Mouse (Mus musculus) thymus, postnatal 14 days (tissue): ENCODE results near the gene 2610528J11Rik.

Experiments
- DNase-seq: peaks from one replicate; pipeline ENCODE4 v3.0.0; 2021

The 2610528J11Rik gene

DNA sequence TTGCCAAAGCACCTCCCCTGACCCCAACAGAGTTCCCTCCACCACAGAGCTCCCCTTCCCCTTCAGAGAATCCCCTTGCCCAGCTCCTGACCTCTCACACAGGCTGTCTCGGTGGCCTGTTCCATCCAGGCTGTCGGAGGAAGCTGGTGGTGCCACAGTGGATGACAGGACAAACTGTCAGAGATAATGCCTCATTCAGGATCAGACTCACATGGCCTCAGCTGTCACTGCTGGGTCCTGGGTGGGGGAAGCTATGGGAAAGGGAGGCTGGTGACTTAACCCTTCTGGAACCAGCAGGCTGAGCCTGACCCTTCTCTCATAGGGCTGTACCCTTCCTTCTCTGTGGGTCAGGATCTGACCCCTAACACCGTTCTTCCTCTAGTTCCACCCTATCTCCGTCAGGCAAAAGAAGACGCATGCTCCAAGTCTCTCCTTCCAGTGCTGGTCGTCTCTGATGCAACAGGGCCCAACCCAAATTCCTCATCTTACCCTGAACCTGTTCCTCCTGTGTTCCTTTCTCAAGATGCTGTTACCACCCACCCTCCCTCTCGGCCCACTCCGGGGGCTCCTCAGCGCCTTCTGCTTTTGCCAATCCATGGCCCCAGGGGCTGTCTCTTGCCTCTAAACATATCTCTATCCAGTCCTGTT is 15.8 kb downstream of the 2610528J11Rik start:
- no peak for DNase-seq

DNA sequence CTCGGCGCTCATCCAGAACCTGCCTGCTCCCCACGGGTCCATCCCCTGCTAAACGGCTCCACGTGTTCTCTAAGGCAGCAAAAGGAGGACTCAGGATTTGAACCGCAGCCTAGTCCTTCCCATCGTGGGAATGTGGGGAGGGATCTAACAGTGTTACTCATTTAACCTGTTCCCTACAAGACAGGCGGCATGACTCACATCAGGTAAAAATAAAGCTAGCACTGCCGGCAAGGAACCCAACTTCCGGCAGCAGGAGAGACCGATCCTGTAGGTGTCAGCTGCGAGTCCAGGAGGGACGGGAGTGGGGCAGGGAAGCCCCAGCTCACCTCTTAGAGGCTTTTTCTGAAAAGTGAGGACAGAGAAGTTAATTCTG is 16.3 kb downstream of the 2610528J11Rik start:
- peak; percentile 35 for DNase-seq

DNA sequence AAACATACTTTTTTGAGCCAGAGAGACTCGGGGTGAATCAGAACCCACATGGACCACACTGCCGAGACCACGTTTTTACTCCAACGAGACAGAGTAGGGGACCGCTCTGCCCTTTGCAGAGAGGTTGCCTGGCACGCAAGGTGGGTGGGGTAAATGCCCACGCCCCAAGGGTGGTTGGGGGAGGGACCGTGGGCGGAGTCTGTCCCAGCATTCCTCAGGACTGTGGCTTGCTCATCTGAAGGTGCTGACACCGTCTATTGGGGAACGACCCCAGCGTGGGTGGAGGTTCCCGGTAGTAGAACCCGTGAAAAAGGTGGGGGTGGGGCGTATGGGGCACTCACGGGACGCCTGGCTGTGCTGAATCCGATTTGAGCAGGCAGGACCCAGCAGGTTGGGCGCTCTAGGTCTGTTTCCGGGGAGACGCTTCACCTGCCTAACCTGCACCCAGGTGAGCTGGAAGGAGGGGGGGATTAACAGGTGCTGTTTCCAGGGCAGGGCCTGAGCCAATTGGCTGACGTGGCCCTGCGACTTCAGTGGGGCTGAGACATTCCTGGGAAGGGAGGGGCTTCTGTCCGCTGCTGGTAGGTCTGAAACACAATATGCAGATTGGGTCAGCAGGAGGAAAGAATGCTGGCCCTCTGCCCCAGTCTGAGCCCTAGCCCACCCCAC is 16.9 kb downstream of the 2610528J11Rik start, which contains the start of gene Tmem125:
Gene Tmem125 (minus strand): TSS at position 453 of the 669 bp plus-strand sequence.
- peak; percentile 70 for DNase-seq

DNA sequence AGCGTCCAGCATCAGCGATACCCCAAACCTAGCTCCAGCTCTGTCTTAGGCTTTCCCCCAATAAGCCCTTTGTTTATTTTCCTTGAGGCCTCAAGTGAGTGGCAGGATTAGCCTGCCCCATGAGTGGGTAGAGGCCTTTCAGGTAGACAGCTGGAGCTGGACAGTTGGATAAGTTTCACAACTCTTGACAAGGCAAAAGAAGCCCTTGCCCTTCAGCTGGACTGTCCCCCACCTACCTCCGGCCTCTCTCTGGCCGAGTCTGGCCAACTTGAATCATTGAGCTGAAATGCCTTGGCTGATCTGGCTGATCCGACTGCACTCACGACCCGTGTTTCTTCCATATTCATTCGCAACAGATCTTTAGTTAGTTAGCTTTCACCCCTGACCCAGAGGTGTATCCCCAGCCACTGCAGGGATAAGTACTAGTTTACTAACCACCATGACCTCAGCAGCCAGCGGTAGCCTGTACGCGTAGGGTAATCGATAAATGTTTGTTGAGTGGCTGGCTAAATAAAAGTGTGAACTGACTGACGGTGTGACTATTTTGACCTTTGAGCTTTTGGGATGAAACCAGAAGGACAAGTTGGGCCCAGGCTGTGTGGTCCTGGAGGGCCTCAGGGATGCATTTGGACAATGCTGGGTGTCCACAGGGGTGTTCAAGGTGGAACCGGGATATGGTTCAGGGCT is 17.8 kb downstream of the 2610528J11Rik start:
- DNase-seq = no peak

DNA sequence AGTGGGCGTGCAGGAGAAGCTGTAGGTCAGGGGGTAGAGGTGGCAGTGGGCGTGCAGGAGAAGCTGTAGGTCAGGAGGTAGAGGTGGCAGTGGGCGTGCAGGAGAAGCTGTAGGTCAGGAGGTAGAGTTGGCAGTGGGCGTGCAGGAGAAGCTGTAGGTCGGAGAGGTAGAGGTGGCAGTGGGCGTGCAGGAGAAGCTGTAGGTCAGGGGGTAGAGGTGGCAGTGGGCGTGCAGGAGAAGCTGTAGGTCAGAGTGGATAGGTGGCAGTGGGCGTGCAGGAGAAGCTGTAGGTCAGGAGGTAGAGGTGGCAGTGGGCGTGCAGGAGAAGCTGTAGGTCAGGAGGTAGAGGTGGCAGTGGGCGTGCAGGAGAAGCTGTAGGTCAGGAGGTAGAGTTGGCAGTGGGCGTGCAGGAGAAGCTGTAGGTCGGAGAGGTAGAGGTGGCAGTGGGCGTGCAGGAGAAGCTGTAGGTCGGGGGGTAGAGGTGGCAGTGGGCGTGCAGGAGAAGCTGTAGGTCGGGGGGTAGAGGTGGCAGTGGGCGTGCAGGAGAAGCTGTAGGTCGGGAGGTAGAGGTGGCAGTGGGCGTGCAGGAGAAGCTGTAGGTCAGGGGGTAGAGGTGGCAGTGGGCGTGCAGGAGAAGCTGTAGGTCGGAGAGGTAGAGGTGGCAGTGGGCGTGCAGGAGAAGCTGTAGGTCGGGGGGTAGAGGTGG is 20.8 kb downstream of the 2610528J11Rik start:
- peak; percentile 71 for DNase-seq

DNA sequence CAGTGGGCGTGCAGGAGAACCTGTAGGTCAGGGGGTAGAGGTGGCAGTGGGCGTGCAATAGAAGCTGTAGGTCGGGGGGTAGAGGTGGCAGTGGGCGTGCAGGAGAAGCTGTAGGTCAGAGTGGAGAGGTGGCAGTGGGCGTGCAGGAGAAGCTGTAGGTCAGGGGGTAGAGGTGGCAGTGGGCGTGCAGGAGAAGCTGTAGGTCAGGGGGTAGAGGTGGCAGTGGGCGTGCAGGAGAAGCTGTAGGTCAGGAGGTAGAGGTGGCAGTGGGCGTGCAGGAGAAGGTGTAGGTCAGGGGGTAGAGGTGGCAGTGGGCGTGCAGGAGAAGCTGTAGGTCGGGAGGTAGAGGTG is 21.3 kb downstream of the 2610528J11Rik start:
- peak; percentile 37 for DNase-seq

DNA sequence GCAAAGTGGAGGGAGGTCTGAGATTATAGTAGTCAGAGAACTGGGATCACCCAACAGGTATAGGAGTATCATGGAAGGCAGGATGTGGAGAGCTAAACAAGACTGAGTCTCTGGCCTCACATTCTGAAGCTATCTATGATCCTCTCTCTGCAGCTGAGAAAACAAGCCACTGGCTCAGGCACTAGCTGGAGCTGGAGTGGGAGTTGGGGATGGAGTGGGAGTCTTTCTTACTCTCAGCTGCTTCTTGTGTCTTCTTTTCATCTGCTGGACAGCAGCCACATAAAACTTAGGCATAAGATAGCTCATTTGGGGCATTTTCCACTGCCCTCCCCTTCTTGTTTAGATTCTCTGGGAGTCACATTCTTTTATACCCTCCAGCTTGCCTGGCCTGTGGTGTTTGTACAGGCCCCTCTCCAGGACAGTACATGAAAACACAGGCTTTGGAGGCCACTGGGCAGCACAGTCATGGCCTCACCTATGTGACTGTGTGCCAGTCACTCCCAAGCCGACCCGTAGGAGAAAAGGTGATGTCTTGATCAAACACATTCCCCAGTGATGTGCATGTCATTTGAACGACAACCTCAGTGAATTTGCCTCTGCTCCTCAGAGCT is 26.3 kb downstream of the 2610528J11Rik start:
- no peak for DNase-seq

DNA sequence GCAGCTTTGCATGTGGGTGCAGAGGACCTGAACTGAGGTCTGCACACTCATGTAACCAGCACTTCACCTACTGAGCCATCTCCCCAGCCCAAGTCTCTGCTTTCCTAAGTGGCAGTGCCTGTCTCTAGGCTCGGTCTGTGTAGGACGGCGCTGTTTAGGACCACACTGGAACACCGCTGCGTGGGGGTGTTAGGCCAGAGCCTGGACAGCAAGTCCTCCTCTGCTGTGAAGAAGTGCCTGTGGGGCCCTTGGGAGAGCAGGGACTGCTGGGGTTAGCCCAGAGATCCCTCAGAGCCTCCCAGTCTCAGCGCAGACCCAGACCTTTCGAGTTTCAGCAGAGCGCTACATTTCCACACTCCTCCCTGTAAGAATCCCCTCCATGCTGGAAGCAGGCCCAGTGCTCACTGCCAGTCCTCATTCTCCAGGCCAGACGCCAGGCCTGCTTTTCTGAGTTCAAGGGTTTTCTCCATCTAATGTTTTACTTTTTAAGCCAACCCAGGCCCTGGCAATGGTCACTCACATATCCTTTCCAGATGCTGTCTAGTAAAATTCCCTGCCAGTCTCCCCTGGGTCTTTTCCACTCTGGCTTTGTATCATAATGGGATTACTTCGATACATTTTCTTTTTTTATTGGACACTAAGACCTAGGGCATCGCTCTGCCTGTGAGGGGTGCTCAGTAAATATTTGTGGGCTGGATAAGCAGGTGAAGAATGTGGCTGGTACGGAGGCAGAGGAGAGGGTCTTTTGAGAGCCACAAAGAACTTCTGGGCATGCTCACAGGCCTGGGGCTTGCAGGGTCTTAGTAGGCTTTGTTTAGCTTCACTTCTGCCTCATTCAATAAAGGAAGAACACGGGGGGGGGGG is 37.5 kb downstream of the 2610528J11Rik start:
- DNase-seq = no peak

DNA sequence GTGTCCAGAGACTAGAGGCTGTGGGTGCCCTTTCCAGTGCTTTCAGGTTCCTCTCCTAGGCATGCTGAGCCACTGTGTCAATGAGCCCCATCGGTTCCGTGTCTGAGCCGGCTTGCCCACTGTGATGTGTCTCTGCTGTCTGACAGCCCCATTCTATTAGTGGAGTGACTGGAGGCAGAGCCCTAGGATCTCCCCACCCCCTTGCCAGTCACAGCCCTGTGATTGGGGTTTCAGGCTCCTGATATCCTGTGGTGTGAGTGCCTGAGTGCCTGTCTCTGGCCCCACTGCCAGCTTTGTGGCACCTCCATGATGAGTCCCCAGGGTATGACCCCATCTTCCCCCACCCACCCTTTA is 38.1 kb downstream of the 2610528J11Rik start:
- DNase-seq = no peak

DNA sequence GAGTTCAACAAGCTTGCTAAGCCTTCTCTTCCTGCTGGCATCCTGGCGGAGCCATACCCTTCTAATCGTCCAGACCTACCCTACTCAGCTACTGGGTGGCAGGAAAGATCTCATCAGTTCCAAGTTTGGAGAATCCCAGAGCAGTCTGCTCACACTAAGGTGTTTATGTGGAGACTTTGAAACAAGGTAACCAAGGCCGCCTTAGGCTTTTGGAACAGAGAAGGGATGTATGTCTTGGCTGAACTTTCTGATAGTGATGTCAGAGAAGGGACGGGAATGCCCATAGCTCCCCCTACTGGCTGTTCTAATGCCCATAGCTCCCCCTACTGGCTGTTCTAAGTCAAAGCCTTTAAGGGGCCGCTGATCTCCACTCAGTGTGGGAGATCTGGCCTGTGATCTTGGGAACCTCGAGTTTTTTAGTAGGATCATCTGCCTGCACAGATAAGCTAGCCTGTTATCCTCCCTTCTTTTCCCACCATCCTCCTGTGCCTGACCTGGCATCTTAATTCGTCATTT is 39.4 kb downstream of the 2610528J11Rik start:
- DNase-seq = peak; percentile 65

DNA sequence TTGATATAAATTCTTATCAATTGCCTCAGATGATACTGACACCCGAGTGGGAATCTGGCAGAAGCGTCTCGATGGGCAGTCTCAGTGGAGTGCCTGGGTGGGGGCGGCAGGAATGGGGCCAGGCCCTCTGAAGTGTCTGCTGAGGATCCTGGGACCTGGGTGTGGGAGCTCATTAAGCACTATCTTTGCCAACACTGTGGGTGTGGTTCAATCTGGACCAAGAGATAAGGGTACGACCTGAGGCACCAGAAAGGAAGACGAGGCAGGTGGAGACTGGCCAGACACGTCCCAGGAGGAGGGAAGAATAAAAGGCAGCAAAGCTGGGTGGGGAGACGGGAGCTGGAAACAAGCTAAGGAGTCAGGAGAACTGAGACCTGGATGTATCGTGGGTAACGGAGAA is 41.9 kb downstream of the 2610528J11Rik start:
- DNase-seq = no peak

DNA sequence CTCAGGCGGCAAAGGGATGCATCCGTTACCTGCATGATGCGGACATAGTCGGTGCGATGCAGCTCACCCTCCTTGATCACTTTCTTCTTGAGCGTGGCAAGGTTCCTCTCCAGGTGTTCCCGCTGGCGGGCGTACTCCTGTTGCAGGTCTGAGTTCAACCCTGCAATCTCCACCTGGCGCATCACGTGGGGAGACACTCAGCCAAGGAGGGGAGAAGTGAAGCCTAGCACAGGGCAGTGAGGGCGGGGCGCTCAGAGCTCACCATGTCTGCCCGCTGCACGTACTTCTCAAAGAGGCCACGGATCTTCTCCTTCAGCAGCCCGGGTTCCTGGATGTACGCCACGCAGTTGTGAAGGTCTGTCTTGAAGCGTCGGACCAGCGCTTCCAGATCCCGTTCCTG is 42.5 kb downstream of the 2610528J11Rik start:
- no peak for DNase-seq

DNA sequence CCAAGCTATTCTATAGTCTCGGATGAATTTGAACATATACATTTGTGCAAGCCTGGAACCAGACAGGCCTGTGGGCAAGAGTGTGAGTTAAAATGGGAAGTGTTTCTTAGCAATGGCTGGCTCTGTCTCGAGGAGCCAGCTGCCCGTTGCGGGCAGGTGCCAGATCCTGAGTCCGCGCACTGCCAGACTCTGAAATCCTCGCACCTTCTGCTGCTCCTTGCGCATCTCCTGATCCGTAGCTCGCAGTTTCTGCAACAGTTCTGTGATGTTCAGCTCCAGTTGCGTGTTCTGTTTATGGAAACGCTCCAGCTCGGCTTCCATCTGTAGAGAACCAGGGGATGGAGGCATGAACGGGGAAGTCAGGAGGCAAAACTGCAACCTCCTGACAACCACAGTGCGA is 44.6 kb downstream of the 2610528J11Rik start:
- DNase-seq = no peak

DNA sequence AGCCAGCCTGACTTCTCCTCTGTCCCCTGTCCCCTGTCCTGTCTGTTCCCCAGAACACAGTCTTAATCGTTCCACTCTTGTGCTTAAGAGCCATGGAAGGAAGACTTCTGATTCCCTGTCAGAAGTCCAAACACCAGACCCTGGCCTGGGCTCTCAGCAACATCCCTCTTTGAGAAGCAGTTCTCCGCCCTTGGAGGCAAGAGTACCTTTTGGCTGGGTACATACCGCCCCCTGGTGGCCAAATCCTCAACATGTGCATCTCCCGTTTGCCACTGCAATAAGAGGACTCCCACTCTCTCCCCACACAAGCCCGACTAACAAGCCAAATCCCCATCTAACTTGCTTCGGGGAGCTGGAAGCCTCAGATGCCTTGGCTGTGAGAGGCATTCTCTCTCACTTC is 49.3 kb downstream of the 2610528J11Rik start:
- DNase-seq = peak; percentile 76

DNA sequence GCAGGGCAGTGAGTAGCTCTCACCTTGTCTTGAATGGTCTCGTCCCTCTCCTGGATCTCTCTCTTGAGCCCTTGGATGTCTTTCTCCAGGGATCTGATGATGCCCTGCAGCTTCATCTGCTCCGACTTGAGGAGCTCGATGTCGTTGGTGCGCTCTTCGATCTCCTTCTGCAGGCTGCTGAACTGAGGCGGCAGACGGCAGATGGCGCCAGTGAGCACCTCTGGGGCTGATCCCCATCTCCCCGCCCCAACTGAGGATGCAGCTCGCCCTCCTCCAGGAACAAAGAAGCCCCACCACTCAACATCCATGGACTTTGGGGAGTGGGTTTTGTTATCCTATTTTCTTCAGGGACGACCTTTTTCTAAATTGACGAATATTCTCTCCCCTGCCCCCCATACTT is 52.5 kb downstream of the 2610528J11Rik start:
- peak; percentile 49 for DNase-seq
